Mouse (Mus musculus) ES-Bruce4 (cell line): ENCODE measurements around the gene Ptpn11.

Experiments
- CTCF ChIP-seq: IDR thresholded peaks from one replicate; pipeline ENCODE4 v1.8.1; 2011; ENCODE audit warnings: low read depth, low read length
- EP300 ChIP-seq: IDR thresholded peaks from 2 replicates; pipeline ENCODE4 v1.6.1; 2011; ENCODE audit warnings: low read depth, low read length; ENCODE audit not compliant: insufficient read depth
- POLR2A ChIP-seq: IDR thresholded peaks from one replicate; pipeline ENCODE4 v1.8.1; 2011; ENCODE audit warnings: low read length; ENCODE audit not compliant: insufficient read depth

DNA sequence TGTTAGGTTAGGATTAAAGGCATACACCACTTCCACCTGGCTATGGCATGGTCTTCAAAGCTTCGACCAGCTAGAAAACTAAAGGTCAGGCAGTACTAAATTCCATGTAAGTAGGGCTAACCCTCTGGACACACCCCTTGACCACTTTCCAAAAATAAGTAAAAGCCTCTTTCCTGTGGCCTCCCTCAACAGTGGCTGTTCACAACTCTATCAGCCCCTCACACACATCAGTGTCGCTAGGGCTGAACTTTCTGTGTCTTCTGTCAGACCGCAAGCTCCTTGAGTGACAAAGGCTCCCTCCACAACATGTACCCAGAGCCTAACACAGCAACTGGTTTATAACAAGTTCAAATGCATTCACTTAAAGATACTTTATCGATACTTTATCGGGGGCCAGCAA, 7.2 kb upstream of the Ptpn11 start:
- no peak for TF ChIP-seq CTCF
- TF ChIP-seq POLR2A, result no peak
- no peak for TF ChIP-seq EP300
